Mouse (Mus musculus) CH12.LX (cell line): Measurements from ENCODE around the gene Dand5.

Experiments used
- CTCF ChIP-seq, 2 experiments: IDR thresholded peaks in 1 of 2; conservative IDR thresholded peaks in 1 of 2; 2 replicates each; pipeline ENCODE4 v1.5.1; 2011 to 2012; ENCODE audit warnings: low read depth in 2 of 2, low read length in 2 of 2, improper control_type of control experiment in 1 of 2, inconsistent platforms in 1 of 2, mild to moderate bottlenecking in 1 of 2, moderate library complexity in 1 of 2
- MYC ChIP-seq: IDR thresholded peaks from 2 replicates; pipeline ENCODE4 v1.6.1; 2011; ENCODE audit warnings: low read depth, mild to moderate bottlenecking, improper control_type of control experiment, low read length
- USF1 ChIP-seq: IDR thresholded peaks from 2 replicates; pipeline ENCODE4 v1.6.1; 2014; ENCODE audit warnings: low read depth, mild to moderate bottlenecking, inconsistent platforms, low read length, improper control_type of control experiment

DNA sequence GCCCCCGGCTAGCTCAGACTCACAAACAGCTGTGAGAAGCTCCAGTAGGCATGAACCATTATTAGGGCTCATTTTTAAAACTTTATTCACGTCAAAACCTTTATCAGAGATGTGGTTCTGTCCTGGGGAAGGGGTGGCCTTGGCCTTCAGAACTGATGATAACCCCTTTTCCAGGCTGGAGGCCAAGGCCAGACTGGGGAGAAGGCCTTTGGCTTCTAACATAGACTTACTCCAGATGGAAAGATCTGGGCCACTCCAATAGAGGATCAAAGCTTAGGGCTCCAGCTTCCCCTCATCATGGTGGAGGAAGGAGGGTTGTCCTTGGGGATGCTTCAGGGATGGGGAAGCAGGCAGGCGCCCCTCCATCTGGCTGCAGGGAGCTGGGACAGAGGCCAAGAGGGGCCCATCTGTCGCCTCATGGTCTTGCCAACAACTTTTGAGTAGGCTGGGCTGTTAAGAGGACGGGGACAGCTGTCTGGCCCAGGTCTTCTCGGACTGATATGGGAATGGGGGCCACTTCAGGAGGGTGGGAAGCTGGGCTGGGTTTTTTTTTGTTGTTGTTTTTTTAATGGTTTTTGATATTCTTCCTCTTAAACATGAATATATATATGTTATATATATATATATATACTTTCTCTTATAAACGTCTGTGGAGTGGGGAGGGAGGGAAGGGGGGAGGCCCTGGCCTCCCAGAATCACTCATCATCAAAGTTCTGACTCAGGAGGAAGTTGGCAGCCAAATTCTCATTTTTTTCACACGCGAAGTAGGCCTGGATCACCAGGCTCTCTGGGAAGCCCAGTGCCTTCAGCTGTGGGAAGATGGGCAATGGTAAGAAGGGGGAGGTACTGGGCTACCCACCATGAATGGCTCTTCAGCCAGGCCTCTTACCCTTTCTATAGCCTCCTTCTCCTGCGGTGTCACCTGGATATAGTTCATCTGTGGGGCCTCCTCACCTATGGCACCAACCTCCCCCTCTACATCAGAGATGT, 12.5 kb upstream of the Dand5 start:
- TF ChIP-seq CTCF (conservative IDR thresholded peaks at IDR 0.05 in 1 of 2, IDR thresholded peaks at IDR 0.05 in 1 of 2; ENCODE audit: low read depth in 2 of 2, low read length in 2 of 2), result no peak
- TF ChIP-seq USF1, result no peak
- TF ChIP-seq MYC, result no peak
